Mouse (Mus musculus) spleen, adult 2 months (tissue): Measurements from ENCODE around the gene Fgfr2. TPM values are rescaled to one million over a fixed set of nuclear protein-coding genes. Genes with fewer than 3 reads are reported as not detected.

Experiments
- DNase-seq, 2 experiments: peaks; one replicate each; pipeline versions ENCODE4 v3.0.0 to v3.0.0-alpha.2; 2012 to 2021; ENCODE audit warnings: low spot score in 2 of 2, low read depth in 1 of 2
- H3K27ac ChIP-seq: fragments of 200-500 bp; 2 replicates; pipeline ENCODE4 v1.5.1; 2012; ENCODE audit warnings: low read length, inconsistent platforms; ENCODE audit not compliant: insufficient read depth
- H3K27me3 ChIP-seq: fragments of 200-500 bp; 2 replicates; pipeline ENCODE4 v1.6.1; 2012; ENCODE audit warnings: mild to moderate bottlenecking, moderate library complexity, low read length, inconsistent platforms; ENCODE audit not compliant: control insufficient read depth, insufficient read depth
- H3K36me3 ChIP-seq: fragments of 200-500 bp; 2 replicates; pipeline ENCODE4 v1.6.1; 2012; ENCODE audit warnings: mild to moderate bottlenecking, low read length, inconsistent platforms; ENCODE audit not compliant: control insufficient read depth, insufficient read depth
- H3K4me1 ChIP-seq: fragments of 200-500 bp; 2 replicates; pipeline ENCODE4 v1.6.1; 2011; ENCODE audit warnings: inconsistent platforms; ENCODE audit not compliant: control insufficient read depth, insufficient read depth, insufficient read length
- H3K4me3 ChIP-seq: fragments of 200-500 bp; 2 replicates; pipeline ENCODE4 v1.5.1; 2011; ENCODE audit warnings: mild to moderate bottlenecking, inconsistent platforms; ENCODE audit not compliant: insufficient read depth, insufficient read length; ENCODE audit errors: extremely low read depth
- CTCF ChIP-seq: fragments of 200-500 bp; IDR thresholded peaks from 2 replicates; pipeline ENCODE4 v1.5.1; 2011; ENCODE audit warnings: mild to moderate bottlenecking, inconsistent platforms; ENCODE audit not compliant: insufficient read depth, insufficient read length, insufficient replicate concordance; ENCODE audit errors: extremely low read depth
- POLR2A ChIP-seq: fragments of 200-500 bp; IDR thresholded peaks from 2 replicates; pipeline ENCODE4 v1.6.1; 2011; ENCODE audit warnings: low read depth, low read length, inconsistent platforms
- WGBS: fragments of 180-500 bp; shearing (Covaris S2); methylation state at CpG from one replicate; pipeline ENCODE4 v1.1.7; 2018; 5-methylcytosine and 5-hydroxymethylcytosine counted together
- polyA plus RNA-seq: library from polyadenylated mRNA; depleted of rRNA; stranded (reverse); fragments of >200 nt; gene quantifications from 2 replicates; pipeline ENCODE4 v1.2.3, GENCODE M21; 2012

Fgfr2 gene
- polyA plus RNA-seq, 1 experiment, result 1.6 TPM

- H3K36me3 ChIP-seq, result no peaks in the 10 kb centered on the region
- 84% methylated on average over 7 of the region's 7 CpGs for WGBS
- no peak for TF ChIP-seq POLR2A
- TF ChIP-seq CTCF, result no peak
- H3K27ac ChIP-seq, result no peak overlapping the region
- no peak overlapping the region for H3K4me3 ChIP-seq
- H3K27me3 ChIP-seq, result no peaks in the 10 kb centered on the region
- DNase-seq, result no peak
- H3K4me1 ChIP-seq, result no peaks in the 10 kb centered on the region
Measured at GRCm38 (mm10) chr7:130205140-130205539, 2918.0 kb downstream of the Fgfr2 start.

GRCm38 (mm10) chr7:130201020-130201419 lies 2922.1 kb downstream of the Fgfr2 start:
- TF ChIP-seq POLR2A, result no peak
- Histone ChIP-seq H3K36me3 (no peaks in the 10 kb centered on the region), H3K27me3 (no peaks in the 10 kb centered on the region), H3K27ac (no peak overlapping the region), H3K4me1 (no peaks in the 10 kb centered on the region), H3K4me3 (no peak overlapping the region)
- WGBS, result 81% methylated on average over 8 of the region's 8 CpGs
- no peak for DNase-seq

- H3K4me3 ChIP-seq, result no peak overlapping the region
- DNase-seq, result no peak
- H3K36me3 ChIP-seq, result no peaks in the 10 kb centered on the region
- no peak overlapping the region for H3K27ac ChIP-seq
- 57% methylated on average over 9 of the region's 9 CpGs for WGBS
- H3K4me1 ChIP-seq, result no peaks in the 10 kb centered on the region
- no peaks in the 10 kb centered on the region for H3K27me3 ChIP-seq
- TF ChIP-seq CTCF (no peak), POLR2A (no peak)
Measured at GRCm38 (mm10) chr7:130199951-130200350, 2923.2 kb downstream of the Fgfr2 start.

GRCm38 (mm10) chr7:130199317-130199716 lies 2923.8 kb downstream of the Fgfr2 start:
- no peak for TF ChIP-seq POLR2A
- TF ChIP-seq CTCF, result no peak
- 87% methylated on average over 5 of the region's 5 CpGs for WGBS
- no peaks in the 10 kb centered on the region for H3K4me1 ChIP-seq
- no peak overlapping the region for H3K4me3 ChIP-seq
- DNase-seq, result no peak
- H3K27ac ChIP-seq, result no peak overlapping the region
- no peaks in the 10 kb centered on the region for H3K36me3 ChIP-seq
- no peaks in the 10 kb centered on the region for H3K27me3 ChIP-seq

- 79% methylated on average over 2 of the region's 2 CpGs for WGBS
- no peaks in the 10 kb centered on the region for H3K27me3 ChIP-seq
- H3K27ac ChIP-seq, result no peak overlapping the region
- H3K4me3 ChIP-seq, result no peak overlapping the region
- DNase-seq, result no peak
- TF ChIP-seq POLR2A, result no peak
- TF ChIP-seq CTCF, result no peak
- no peaks in the 10 kb centered on the region for H3K4me1 ChIP-seq
- no peaks in the 10 kb centered on the region for H3K36me3 ChIP-seq
Measured at GRCm38 (mm10) chr7:130195081-130195480, 2928.1 kb downstream of the Fgfr2 start.

GRCm38 (mm10) chr7:130190329-130190975 lies 2932.7 kb downstream of the Fgfr2 start:
- Histone ChIP-seq H3K27ac (no peak overlapping the region), H3K4me1 (no peaks in the 10 kb centered on the region), H3K36me3 (no peaks in the 10 kb centered on the region), H3K27me3 (no peaks in the 10 kb centered on the region), H3K4me3 (no peak overlapping the region)
- TF ChIP-seq CTCF (no peak), POLR2A (no peak)
- no peak for DNase-seq
- 35% methylated on average over 15 of the region's 15 CpGs for WGBS

- Histone ChIP-seq H3K27me3 (no peaks in the 10 kb centered on the region), H3K27ac (no peak overlapping the region), H3K36me3 (no peaks in the 10 kb centered on the region), H3K4me3 (no peak overlapping the region), H3K4me1 (no peaks in the 10 kb centered on the region)
- TF ChIP-seq POLR2A, result no peak
- no peak for TF ChIP-seq CTCF
- DNase-seq, result no peak
- WGBS, result 69% methylated on average over 4 of the region's 4 CpGs
Measured at GRCm38 (mm10) chr7:130189901-130190300, 2933.2 kb downstream of the Fgfr2 start.

- H3K27me3 ChIP-seq, result no peaks in the 10 kb centered on the region
- WGBS, result 86% methylated on average over 2 of the region's 2 CpGs
- no peak overlapping the region for H3K27ac ChIP-seq
- DNase-seq, result no peak
- no peaks in the 10 kb centered on the region for H3K4me1 ChIP-seq
- no peak overlapping the region for H3K4me3 ChIP-seq
- TF ChIP-seq POLR2A, result no peak
- TF ChIP-seq CTCF, result no peak
- H3K36me3 ChIP-seq, result no peaks in the 10 kb centered on the region
Measured at GRCm38 (mm10) chr7:130188108-130188507, 2935.0 kb downstream of the Fgfr2 start.
